Mouse (Mus musculus) olfactory bulb, adult 2 months (tissue): ENCODE results near the gene Dynlt1a.
"Not testable (repeated sequence)": the region's sequence is repeated elsewhere in the genome, so short reads cannot be mapped to it uniquely, and the experiment has no call there.

Source experiments
- CTCF ChIP-seq: fragments of 200-500 bp; IDR thresholded peaks from 2 replicates; pipeline ENCODE4 v1.5.1; 2012; ENCODE audit warnings: low read depth, mild to moderate bottlenecking, low read length, moderate library complexity; ENCODE audit not compliant: insufficient read depth
- POLR2A ChIP-seq: fragments of 200-500 bp; IDR thresholded peaks from 2 replicates; pipeline ENCODE4 v1.6.1; 2012; ENCODE audit warnings: mild to moderate bottlenecking, low read depth, low read length, moderate library complexity; ENCODE audit not compliant: insufficient read depth

DNA sequence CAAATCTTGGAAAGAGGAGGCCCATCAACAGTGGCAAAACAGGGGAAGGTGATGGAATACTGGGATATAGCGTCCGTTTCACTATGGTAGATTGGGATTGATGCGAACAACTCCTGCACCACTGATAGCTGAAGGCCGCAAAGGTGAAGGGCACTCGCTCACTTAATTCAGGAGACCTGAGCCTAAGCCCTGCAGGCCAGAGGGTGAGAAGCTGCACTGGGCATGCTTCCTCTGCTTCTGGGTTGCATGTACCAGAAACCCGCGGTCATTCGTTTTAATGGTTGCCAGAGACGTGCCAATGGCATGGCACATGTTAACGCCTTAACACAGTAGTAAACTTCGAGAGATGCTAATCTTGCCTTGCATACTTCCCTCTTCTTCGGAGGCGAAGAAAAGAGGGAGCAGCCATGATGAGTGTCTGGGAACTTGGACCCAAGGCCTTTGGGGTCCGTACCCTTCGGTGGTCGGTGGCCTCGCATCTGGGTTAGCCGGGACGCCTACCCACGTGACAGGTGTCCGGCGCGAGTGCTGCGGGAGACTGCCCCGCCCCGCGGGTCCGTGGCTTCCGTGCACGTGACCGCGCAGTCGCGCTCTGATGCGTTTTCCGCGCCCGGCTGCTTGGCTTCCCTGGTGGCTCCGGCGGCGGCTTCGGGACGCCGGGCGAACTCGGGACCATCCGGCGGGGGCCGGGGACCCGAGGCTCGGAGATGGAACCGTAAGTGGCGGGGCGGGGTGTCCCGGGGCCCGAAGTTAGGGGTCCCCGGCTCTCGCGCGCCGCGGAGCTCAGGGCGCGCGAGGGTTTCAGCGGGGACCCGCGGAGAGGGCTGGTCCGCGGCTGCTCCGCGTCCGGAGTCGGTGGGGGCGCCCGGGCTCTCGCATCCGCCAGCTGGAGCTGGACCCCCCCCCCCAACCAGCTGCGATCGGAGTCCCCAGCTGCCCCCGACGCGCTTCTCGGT, 47.1 kb downstream of the Dynlt1a start:
- TF ChIP-seq CTCF, POLR2A: not testable (repeated sequence)
